Mouse (Mus musculus): Measurements from ENCODE around the gene Btnl1. TPM values are rescaled to one million over a fixed set of nuclear protein-coding genes. Genes with fewer than 3 reads are reported as not detected.

The Btnl1 gene
- polyA plus RNA-seq (2017; shearing (Covaris generic)) = not detected

DNA sequence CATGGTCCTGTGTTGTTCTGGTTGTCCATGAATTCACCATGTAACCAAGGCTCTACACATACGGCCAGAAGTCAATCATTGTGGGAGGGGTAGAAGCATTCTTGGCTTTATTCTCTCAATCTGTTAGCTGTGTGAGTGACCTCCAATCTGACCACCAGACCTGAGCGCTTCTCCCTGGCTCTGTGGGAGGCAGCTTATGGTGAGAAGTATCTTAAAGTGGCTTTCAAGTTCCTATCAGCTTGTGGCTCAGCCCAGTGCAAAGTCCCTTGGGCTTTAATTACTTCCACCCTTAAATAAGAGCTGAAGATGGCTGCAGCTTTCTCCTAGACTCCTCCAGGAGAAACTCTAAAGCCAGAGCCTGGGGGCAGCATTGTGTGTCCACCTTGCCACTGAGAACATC, at the start of gene Btnl1:
Gene Btnl1 (plus strand): TSS at position 286 of the 400 bp plus-strand sequence.

GRCm38 (mm10) chr17:34354539-34354938, 22.4 kb upstream of the Btnl1 start, which contains the start of gene Btnl2:
Btnl2 (plus strand) TSS chr17:34354822.

GRCm38 (mm10) chr17:34398711-34399393, 21.9 kb downstream of the Btnl1 start, which contains the start of gene BC051142:
BC051142 (plus strand) TSS chr17:34398820.

Other genes starting within 250 kb of the Btnl1 start
- 0.28 TPM for gene H2-DMb2, start 233.8 kb upstream of the Btnl1 start, polyA plus RNA-seq (2017; shearing (Covaris generic))
- 1.0 TPM for gene H2-DMb1, start 224.1 kb upstream of the Btnl1 start, polyA plus RNA-seq (2017; shearing (Covaris generic))
- 207 TPM for gene Tap1, start 189.6 kb upstream of the Btnl1 start, polyA plus RNA-seq (2017; shearing (Covaris generic))
- 283 TPM for gene Psmb9, start 189.4 kb upstream of the Btnl1 start, polyA plus RNA-seq (2017; shearing (Covaris generic))
- 746 TPM for gene Psmb8, start 179.4 kb upstream of the Btnl1 start, polyA plus RNA-seq (2017; shearing (Covaris generic))
- 259 TPM for gene Tap2, start 173.6 kb upstream of the Btnl1 start, polyA plus RNA-seq (2017; shearing (Covaris generic))
- gene H2-Ob, start 138.2 kb upstream of the Btnl1 start, polyA plus RNA-seq (2017; shearing (Covaris generic)) = 20.6 TPM
- gene H2-Ab1, start 119.4 kb upstream of the Btnl1 start, polyA plus RNA-seq (2017; shearing (Covaris generic)) = 0.38 TPM
- gene H2-Aa, start 89.3 kb upstream of the Btnl1 start, polyA plus RNA-seq (2017; shearing (Covaris generic)) = 0.44 TPM
- 0.48 TPM for gene H2-Eb1, start 71.3 kb upstream of the Btnl1 start, polyA plus RNA-seq (2017; shearing (Covaris generic))
- not detected for gene H2-Eb2, start 51.5 kb upstream of the Btnl1 start, polyA plus RNA-seq (2017; shearing (Covaris generic))
- 0.15 TPM for gene Btnl2, start 22.3 kb upstream of the Btnl1 start, polyA plus RNA-seq (2017; shearing (Covaris generic))
- gene BC051142, start 21.7 kb downstream of the Btnl1 start, polyA plus RNA-seq (2017; shearing (Covaris generic)) = 1.2 TPM
- gene Btnl4, start 100.2 kb downstream of the Btnl1 start, polyA plus RNA-seq (2017; shearing (Covaris generic)) = not detected
- not detected for gene Btnl6, start 140.2 kb downstream of the Btnl1 start, polyA plus RNA-seq (2017; shearing (Covaris generic))
- gene Notch4, start 187.1 kb downstream of the Btnl1 start, polyA plus RNA-seq (2017; shearing (Covaris generic)) = 1.9 TPM
- 194 TPM for gene Gpsm3, start 212.7 kb downstream of the Btnl1 start, polyA plus RNA-seq (2017; shearing (Covaris generic))
- 5.6 TPM for gene Pbx2, start 214.1 kb downstream of the Btnl1 start, polyA plus RNA-seq (2017; shearing (Covaris generic))
- not detected for gene Ager, start 220.7 kb downstream of the Btnl1 start, polyA plus RNA-seq (2017; shearing (Covaris generic))
- 59.0 TPM for gene Rnf5, start 226.6 kb downstream of the Btnl1 start, polyA plus RNA-seq (2017; shearing (Covaris generic))
- 18.8 TPM for gene Agpat1, start 227.1 kb downstream of the Btnl1 start, polyA plus RNA-seq (2017; shearing (Covaris generic))
- gene Egfl8, start 238.8 kb downstream of the Btnl1 start, polyA plus RNA-seq (2017; shearing (Covaris generic)) = 3.2 TPM

Data from effector memory CD4-positive, alpha-beta T cell, adult 7 months (primary cell).